Mouse (Mus musculus) urinary bladder, adult 18-20 months (tissue): ENCODE measurements at regions not wholly inside any gene's neighbourhood (a gene's known extent, or its start where the extent isn't known, plus 50 kb on each side); places are given as distances from the start of the nearest gene placed in this dataset.

Source experiments
- DNase-seq, 2 experiments: peaks; one replicate each; pipeline ENCODE4 v3.0.0; 2022; ENCODE audit warnings: low spot score in 2 of 2, mixed read lengths in 2 of 2

DNA sequence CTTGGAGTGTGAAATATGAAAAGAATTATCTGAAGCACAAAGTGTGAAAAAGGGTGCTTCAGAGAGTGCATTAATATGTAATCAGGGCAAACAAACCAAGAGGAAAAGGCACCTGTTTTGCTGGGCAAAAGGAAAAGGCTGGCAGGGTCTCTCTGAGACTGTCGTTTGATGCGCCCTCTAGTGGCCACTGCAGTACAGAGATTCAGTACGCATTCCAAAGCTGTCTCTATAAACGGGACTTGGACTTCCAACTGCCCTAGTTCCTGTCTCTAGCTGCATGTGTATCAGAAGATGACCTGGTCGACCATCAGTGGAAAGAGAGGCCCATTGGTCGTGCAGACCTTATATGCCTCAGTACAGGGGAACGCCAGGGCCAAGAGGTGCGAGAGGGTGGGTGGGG lies 58.7 kb upstream of the D16Ertd472e start:
- DNase-seq, result peak in 1 of 2 experiments; percentile 19

DNA sequence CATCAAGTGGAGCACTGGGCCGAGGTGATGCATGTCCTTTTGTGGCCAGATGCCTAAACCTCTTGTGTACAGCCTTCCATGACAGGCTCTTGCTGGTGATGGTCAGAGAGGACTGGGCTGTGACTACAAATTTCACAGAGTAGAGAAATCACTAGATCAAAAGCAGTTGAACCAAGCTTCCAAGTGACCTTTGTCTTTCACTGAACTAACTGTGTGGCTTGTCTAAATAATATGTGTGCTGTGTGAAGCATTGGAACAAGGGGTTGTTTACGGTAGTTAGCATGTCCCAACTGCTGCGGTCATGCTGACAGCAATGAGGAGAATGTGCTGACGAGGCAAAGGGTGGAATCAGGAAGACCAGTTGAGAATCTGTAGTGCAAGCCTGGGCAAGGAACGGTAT lies 55.3 kb upstream of the D16Ertd472e start:
- DNase-seq, result no peak

DNA sequence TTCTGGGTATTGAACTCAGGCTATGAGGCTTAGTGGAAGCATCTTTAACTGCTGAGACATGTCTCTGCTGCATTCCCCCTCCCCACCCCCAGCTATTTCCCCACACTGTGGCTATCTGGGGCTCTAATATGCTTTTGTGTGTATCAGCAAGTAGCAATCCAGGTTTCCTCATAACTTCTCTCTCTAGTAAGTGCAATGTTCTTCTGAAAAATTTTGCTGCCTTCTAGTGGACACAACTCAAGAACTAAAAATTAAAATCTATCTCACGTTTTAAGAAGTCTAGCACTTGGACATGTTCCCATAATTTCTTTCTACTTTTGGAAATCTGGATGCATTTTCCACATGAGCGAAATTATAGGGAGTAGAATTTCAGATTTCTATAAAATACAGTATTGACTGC lies 50.3 kb upstream of the D16Ertd472e start:
- no peak for DNase-seq
